Mouse (Mus musculus) intestine, postnatal 0 days (tissue): ENCODE results near the gene Ino80e. TPM values are rescaled to one million over a fixed set of nuclear protein-coding genes. Genes with fewer than 3 reads are reported as not detected.

ENCODE experiments used
- ATAC-seq: fragments of 200-750 bp; cut with Nextera tagmentation; 2 replicates; pipeline ENCODE4 v1.8.0; 2017; ENCODE audit warnings: mild to moderate bottlenecking, moderate TSS enrichment, moderate library complexity
- H3K27ac ChIP-seq: fragments of 300-500 bp; sonication (generic); 2 replicates; pipeline ENCODE4 v1.5.1; 2014; ENCODE audit warnings: mild to moderate bottlenecking, low read depth, low read length, moderate library complexity
- H3K27me3 ChIP-seq: fragments of 300-500 bp; sonication (generic); replicated peaks from 2 replicates; pipeline ENCODE4 v1.6.1; 2014; ENCODE audit warnings: low read length, mixed read lengths; ENCODE audit not compliant: control insufficient read depth, insufficient read depth
- H3K36me3 ChIP-seq: fragments of 300-500 bp; sonication (generic); 2 replicates; pipeline ENCODE4 v1.6.1; 2014; ENCODE audit warnings: mild to moderate bottlenecking, moderate library complexity; ENCODE audit not compliant: control insufficient read depth, insufficient read depth
- H3K4me1 ChIP-seq: fragments of 300-500 bp; sonication (generic); replicated peaks from 2 replicates; pipeline ENCODE4 v1.6.1; 2014; ENCODE audit warnings: antibody characterized with exemption, low read length, mixed read lengths; ENCODE audit not compliant: control insufficient read depth, insufficient read depth
- H3K4me2 ChIP-seq: fragments of 300-500 bp; sonication (generic); replicated peaks from 2 replicates; pipeline ENCODE4 v1.6.1; 2014; ENCODE audit warnings: low read depth, mild to moderate bottlenecking, moderate library complexity
- H3K4me3 ChIP-seq: fragments of 300-500 bp; sonication (generic); 2 replicates; pipeline ENCODE4 v1.5.1; 2014; ENCODE audit warnings: low read depth, low read length
- H3K9ac ChIP-seq: fragments of 300-500 bp; sonication (generic); 2 replicates; pipeline ENCODE4 v1.6.1; 2014; ENCODE audit warnings: mild to moderate bottlenecking, low read depth, low read length
- H3K9me3 ChIP-seq: fragments of 300-500 bp; sonication (generic); 2 replicates; pipeline ENCODE4 v1.6.1; 2016; ENCODE audit warnings: mixed run types; ENCODE audit not compliant: control insufficient read depth
- CTCF ChIP-seq: sonication (generic); IDR thresholded peaks from 2 replicates; pipeline ENCODE4 v1.5.1; 2016; ENCODE audit warnings: low read depth, mild to moderate bottlenecking, control low read depth, antibody characterized with exemption, moderate library complexity
- WGBS: fragments of 180-500 bp; shearing (Covaris S2); extraction: QIAGEN DNeasy Blood & Tissue Kit; methylation state at CpG from one replicate; pipeline ENCODE4 v1.1.7; 2014; 5-methylcytosine and 5-hydroxymethylcytosine counted together
- polyA plus RNA-seq: library from polyadenylated mRNA; unstranded; fragments of >200 nt; fragmentation: Nextera tagmentation; extraction: Ambion mirVana; gene quantifications from 2 replicates; pipeline ENCODE4 v1.2.1, GENCODE M21; 2015

The Ino80e gene
- polyA plus RNA-seq, 1 experiment from 2014 or later = 37.4 TPM

- no peak overlapping the region for H3K27ac ChIP-seq
- WGBS = 93% methylated on average over 2 of the region's 2 CpGs
- no peaks in the 10 kb centered on the region for H3K4me1 ChIP-seq
- H3K36me3 ChIP-seq = peaks cover 98% of the 10 kb centered on the region
- H3K4me3 ChIP-seq = no peak overlapping the region
- no peaks in the 10 kb centered on the region for H3K9me3 ChIP-seq
- no peak overlapping the region for H3K4me2 ChIP-seq
- TF ChIP-seq CTCF = no peak
- no peaks in the 10 kb centered on the region for H3K27me3 ChIP-seq
- no peak overlapping the region for H3K9ac ChIP-seq
- no peak for ATAC-seq
These were observed 8.3 kb upstream of the Ino80e start for GRCm38 (mm10) chr7:126870520-126870891.

DNA sequence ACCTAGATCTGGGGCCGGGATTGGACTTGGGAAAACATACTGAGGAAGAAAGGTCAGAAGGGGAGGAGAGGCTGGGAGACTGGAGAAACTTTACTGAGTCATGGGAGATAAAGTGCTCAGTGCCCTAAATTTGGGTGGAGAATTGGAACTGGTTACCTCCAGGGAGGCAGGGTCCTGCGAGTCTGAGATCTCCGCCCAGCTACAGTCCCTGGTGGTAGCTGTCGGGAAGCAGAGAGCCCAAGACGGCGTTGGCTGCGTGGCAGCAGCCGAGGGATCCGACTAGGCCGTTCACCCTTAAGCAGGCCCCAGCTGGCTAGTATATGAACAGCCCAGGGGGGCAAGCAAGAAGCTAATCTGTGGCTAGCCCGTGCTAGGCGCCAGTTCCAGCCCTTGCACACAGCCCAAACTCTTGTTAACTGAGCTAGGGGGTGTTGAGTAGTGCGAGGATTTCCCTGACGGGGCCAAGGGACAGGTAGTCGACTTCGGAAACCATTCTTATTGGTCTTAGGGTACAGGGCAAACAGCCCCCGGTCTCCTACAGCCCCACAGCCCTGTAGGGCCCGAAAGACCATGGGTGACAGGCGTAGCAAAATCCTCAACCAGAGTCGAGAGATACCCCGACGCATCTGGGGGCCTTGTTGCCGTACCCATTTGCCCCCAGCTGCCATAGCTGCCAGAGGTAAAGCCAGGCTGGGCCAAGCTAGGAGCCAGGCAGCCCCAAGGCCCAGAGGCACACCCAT is 7.8 kb upstream of the Ino80e start:
- peaks cover 92% of the 10 kb centered on the region for H3K36me3 ChIP-seq
- H3K4me2 ChIP-seq = no peak overlapping the region
- no peaks in the 10 kb centered on the region for H3K9me3 ChIP-seq
- no peak overlapping the region for H3K9ac ChIP-seq
- H3K4me1 ChIP-seq = no peaks in the 10 kb centered on the region
- H3K4me3 ChIP-seq = no peak overlapping the region
- H3K27ac ChIP-seq = no peak overlapping the region
- H3K27me3 ChIP-seq = no peaks in the 10 kb centered on the region
- TF ChIP-seq CTCF = no peak
- no peak for ATAC-seq
- WGBS = 91% methylated on average over 23 of the region's 23 CpGs

DNA sequence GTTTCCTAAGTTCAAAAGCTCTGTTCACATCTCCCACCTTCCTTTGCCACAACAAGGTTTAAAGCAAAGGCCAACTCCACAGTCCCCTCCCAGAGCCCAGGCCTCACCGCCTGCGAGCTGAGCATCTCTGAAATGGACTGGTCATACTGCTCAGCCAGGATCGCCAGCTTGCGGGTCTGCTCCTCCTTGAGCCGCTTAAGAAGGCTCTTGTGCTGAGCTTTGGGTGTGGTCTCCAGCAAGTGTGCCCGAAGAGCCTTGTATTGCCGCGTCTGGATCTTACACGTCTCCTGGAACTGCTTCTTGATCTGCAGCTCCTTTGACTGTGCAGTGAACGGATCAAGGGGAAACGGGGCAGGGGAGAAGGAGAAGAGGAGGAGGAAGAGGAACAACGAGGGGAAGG is 5.8 kb upstream of the Ino80e start:
- H3K9ac ChIP-seq = no peak overlapping the region
- no peak overlapping the region for H3K4me2 ChIP-seq
- no peak for ATAC-seq
- H3K4me3 ChIP-seq = no peak overlapping the region
- no peaks in the 10 kb centered on the region for H3K27me3 ChIP-seq
- 78% methylated on average over 12 of the region's 12 CpGs for WGBS
- no peaks in the 10 kb centered on the region for H3K4me1 ChIP-seq
- peaks cover 80% of the 10 kb centered on the region for H3K36me3 ChIP-seq
- H3K9me3 ChIP-seq = no peaks in the 10 kb centered on the region
- no peak for TF ChIP-seq CTCF
- H3K27ac ChIP-seq = no peak overlapping the region

- TF ChIP-seq CTCF = no peak
- no peaks in the 10 kb centered on the region for H3K9me3 ChIP-seq
- H3K27ac ChIP-seq = no peak overlapping the region
- H3K9ac ChIP-seq = no peak overlapping the region
- no peaks in the 10 kb centered on the region for H3K4me1 ChIP-seq
- ATAC-seq = no peak
- no peak overlapping the region for H3K4me2 ChIP-seq
- H3K4me3 ChIP-seq = no peak overlapping the region
- whole genome bisulfite sequencing = 80% methylated on average over 2 of the region's 2 CpGs
- H3K27me3 ChIP-seq = no peaks in the 10 kb centered on the region
- H3K36me3 ChIP-seq = peaks cover 75% of the 10 kb centered on the region
These were observed 5.4 kb upstream of the Ino80e start for GRCm38 (mm10) chr7:126867534-126867933.

GRCm38 (mm10) chr7:126863791-126864190 is 1.6 kb upstream of the Ino80e start:
- Histone ChIP-seq H3K9me3 (no peaks in the 10 kb centered on the region), H3K4me3 (no peak overlapping the region), H3K27me3 (no peaks in the 10 kb centered on the region), H3K27ac (no peak overlapping the region), H3K4me1 (peaks cover 5% of the 10 kb centered on the region; the same call in 1 of the 2 replicates), H3K4me2 (peak overlapping the region; percentile 80; the same call in 1 of the 2 replicates), H3K9ac (no peak overlapping the region), H3K36me3 (peaks cover 45% of the 10 kb centered on the region)
- ATAC-seq = no peak
- WGBS = 67% methylated on average over 6 of the region's 6 CpGs
- no peak for TF ChIP-seq CTCF

DNA sequence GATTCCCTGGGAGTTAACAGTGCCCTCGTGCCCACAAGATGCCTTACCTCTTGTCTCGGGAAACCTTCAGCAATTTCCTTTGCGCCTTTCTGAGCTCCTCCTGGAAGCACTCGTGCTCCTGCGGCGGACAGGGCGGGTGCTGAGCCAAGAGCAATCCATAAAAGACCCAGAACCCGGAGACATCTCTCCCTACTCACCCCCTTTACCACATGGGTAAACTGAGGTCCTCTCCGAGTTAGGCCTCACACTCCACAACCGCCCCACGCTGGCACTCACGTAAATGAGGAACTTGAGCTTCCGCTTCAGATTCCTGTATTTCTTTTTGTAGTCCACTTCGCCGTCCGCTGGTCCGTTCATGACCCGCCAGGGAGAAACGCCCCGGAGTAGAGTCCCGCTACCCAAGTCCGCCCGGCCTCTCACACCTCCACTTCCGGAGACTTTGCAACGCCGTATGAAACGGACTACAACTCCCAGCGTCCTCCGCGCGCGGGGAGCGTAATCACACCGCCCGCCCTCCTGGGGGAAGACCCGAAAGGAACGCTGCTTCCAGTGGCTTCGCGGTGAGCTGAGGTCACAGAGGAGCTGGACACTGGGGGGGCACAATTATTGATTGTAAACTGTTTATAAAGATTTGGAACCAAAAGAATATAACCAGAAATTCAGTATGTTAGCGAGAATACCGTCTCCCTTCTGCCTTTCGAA is 597 bp downstream of the Ino80e start, which contains the start of gene Hirip3:
TSS of gene Hirip3 (plus strand) at position 544 of the 702 bp plus-strand sequence.
- Histone ChIP-seq H3K4me2 (peak within 1 kb of the TSS; percentile 80), H3K27me3 (no peaks in the 10 kb centered on the region), H3K4me1 (peaks cover 5% of the 10 kb centered on the region; the same call in 1 of the 2 replicates), H3K9ac (peak within 1 kb of the TSS; percentile 49), H3K27ac (peak within 1 kb of the TSS; percentile 42; the same call in 1 of the 2 replicates), H3K4me3 (peak within 1 kb of the TSS; percentile 55), H3K36me3 (peaks cover 45% of the 10 kb centered on the region), H3K9me3 (no peaks in the 10 kb centered on the region)
- peak; percentile 2; the same call in 1 of the 2 replicates for TF ChIP-seq CTCF
- ATAC-seq = peak; percentile 91
- under 1% methylated on average over 42 of the region's 42 CpGs for WGBS
